17 mouse cellular contexts compared by ENCODE assay signal in the genomic region with DNA sequence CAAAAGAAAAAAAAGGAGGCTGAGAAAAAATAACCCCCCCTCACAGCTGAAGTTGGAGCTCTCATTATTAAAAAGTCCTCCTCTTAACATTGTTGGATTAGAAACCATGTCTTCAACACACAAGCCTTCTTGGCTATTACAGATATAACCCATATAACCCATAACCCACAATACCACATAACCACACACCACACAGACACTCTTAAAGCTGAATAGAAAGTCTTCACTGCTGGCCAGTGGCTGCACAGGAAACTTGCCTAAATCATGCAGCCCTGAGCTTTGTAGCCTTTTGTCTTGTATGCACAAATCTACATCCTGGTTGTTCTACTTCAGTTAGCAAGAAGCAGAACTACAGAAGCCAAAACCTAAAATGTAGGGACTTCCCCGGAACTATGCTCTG.
"Had no signal": no experiment of that assay in that cellular context is flagged by ENCODE, and none has a peak within 500 bp of the region (broad histone marks: within the 10 kb centered on the region; RNA-seq: fewer than 3 reads in every experiment).

No protein-coding gene starts in this region.

- ATAC-seq: intestine, postnatal 0 days had no signal

- H3K4me2 ChIP-seq: limb, embryonic 13.5 days; neural tube, embryonic 12.5 days; stomach, embryonic 15.5 days had no signal

- H3K27me3 ChIP-seq: neural tube, embryonic 12.5 days; stomach, embryonic 15.5 days had no signal

- H3K4me1 ChIP-seq: limb, embryonic 13.5 days; midbrain, embryonic 10.5 days; neural tube, embryonic 12.5 days; stomach, embryonic 15.5 days had no signal

- H3K27ac ChIP-seq: kidney, postnatal 0 days; limb, embryonic 13.5 days; liver, embryonic 14.5 days; midbrain, embryonic 10.5 days; neural tube, embryonic 12.5 days; stomach, embryonic 15.5 days had no signal

- H3K9ac ChIP-seq: limb, embryonic 13.5 days; liver, embryonic 14.5 days; neural tube, embryonic 12.5 days; stomach, embryonic 15.5 days had no signal

- H3K9me3 ChIP-seq: limb, embryonic 13.5 days; midbrain, embryonic 10.5 days; neural tube, embryonic 12.5 days; stomach, embryonic 15.5 days had no signal

- H3K36me3 ChIP-seq: limb, embryonic 13.5 days; midbrain, embryonic 10.5 days; neural tube, embryonic 12.5 days; stomach, embryonic 15.5 days had no signal

- DNase-seq: kidney, adult 9 months; kidney, postnatal 4 days; left cerebral cortex, postnatal 4 days; lung, adult 18-20 months; midbrain, embryonic 14.5 days; retina, postnatal 1 day; right cerebral cortex, postnatal 25 days; thymus, adult 2 months; thymus, postnatal 25 days had no signal

- H3K4me3 ChIP-seq: limb, embryonic 13.5 days; midbrain, embryonic 10.5 days; myocyte; neural tube, embryonic 12.5 days; stomach, embryonic 15.5 days had no signal
